Mouse (Mus musculus) ZHBTc4 (cell line): ENCODE measurements around the gene Atraid.

Source experiments
- DNase-seq: peaks from one replicate; pipeline ENCODE4 v3.0.0-alpha.2; 2011; ENCODE audit warnings: low read depth, low spot score

Gene Atraid

GRCm38 (mm10) chr5:31054261-31055215, 6.4 kb downstream of the Atraid start, which contains the start of gene Cad:
TSS of gene Cad (plus strand) at chr5:31054780.
- DNase-seq, result peak; percentile 97

- DNase-seq, result peak; percentile 10
These were observed 7.4 kb downstream of the Atraid start for GRCm38 (mm10) chr5:31055216-31056140.

GRCm38 (mm10) chr5:31069810-31070209, 21.7 kb downstream of the Atraid start:
- no peak for DNase-seq

- no peak for DNase-seq
These were observed 22.9 kb downstream of the Atraid start for GRCm38 (mm10) chr5:31071059-31071458.

GRCm38 (mm10) chr5:31071821-31072220, 23.7 kb downstream of the Atraid start:
- no peak for DNase-seq

- DNase-seq, result no peak
These were observed 25.1 kb downstream of the Atraid start for GRCm38 (mm10) chr5:31073176-31073575.

GRCm38 (mm10) chr5:31076346-31076745, 28.2 kb downstream of the Atraid start:
- peak; percentile 51 for DNase-seq

GRCm38 (mm10) chr5:31080059-31080794, 32.1 kb downstream of the Atraid start:
- DNase-seq, result no peak

GRCm38 (mm10) chr5:31080795-31081164, 32.7 kb downstream of the Atraid start:
- no peak for DNase-seq

- DNase-seq, result peak; percentile 79
These were observed 33.3 kb downstream of the Atraid start for GRCm38 (mm10) chr5:31081386-31081785.

- DNase-seq, result peak; percentile 73
These were observed 34.2 kb downstream of the Atraid start for GRCm38 (mm10) chr5:31082355-31082754.

GRCm38 (mm10) chr5:31082935-31083625, 35.0 kb downstream of the Atraid start:
- no peak for DNase-seq

GRCm38 (mm10) chr5:31083949-31084348, 35.8 kb downstream of the Atraid start:
- no peak for DNase-seq

- no peak for DNase-seq
These were observed 38.5 kb downstream of the Atraid start for GRCm38 (mm10) chr5:31086606-31087005.

- no peak for DNase-seq
These were observed 39.0 kb downstream of the Atraid start for GRCm38 (mm10) chr5:31087131-31087530.

GRCm38 (mm10) chr5:31092231-31092975, 44.3 kb downstream of the Atraid start:
- DNase-seq, result no peak

- peak; percentile 67 for DNase-seq
These were observed 45.3 kb downstream of the Atraid start for GRCm38 (mm10) chr5:31093151-31094041.

- DNase-seq, result peak; percentile 39
These were observed 46.1 kb downstream of the Atraid start for GRCm38 (mm10) chr5:31094100-31094798.
